Mouse (Mus musculus): Measurements from ENCODE around the gene Rpl13.

Rpl13 gene
- long read RNA-seq, experiment 1, transcript Rpl13-201 (6 exons, 780 nt): major isoform, 869 of 919 reads
- long read RNA-seq, experiment 1, partial matches to known transcripts: 32 of 919 reads
- long read RNA-seq, experiment 1, other reads (novel, unspliced or antisense): 17 of 919 reads
- long read RNA-seq, experiment 2, transcript Rpl13-201 (6 exons, 780 nt): major isoform, 711 of 773 reads
- long read RNA-seq, experiment 2, partial matches to known transcripts: 43 of 773 reads
- long read RNA-seq, experiment 2, other reads (novel, unspliced or antisense): 17 of 773 reads

GRCm38 (mm10) chr8:123101735-123102685 lies at the start of gene Rpl13:
Rpl13 (plus strand) TSS chr8:123102350.
- intact Hi-C loops (cut with DNase I): loop anchor here (5.0 kb wide), 1 partner anchor 195 kb away; no protein-coding TSS in a partner anchor

GRCm38 (mm10) chr8:123062721-123063120 lies 39.4 kb upstream of the Rpl13 start, which contains the start of gene Spg7:
Spg7 (plus strand) TSS chr8:123062942.
- intact Hi-C loops (cut with DNase I): no loop called here

- intact Hi-C loops (cut with DNase I): loop anchor here (2.0 kb wide), 1 partner anchor 157 kb away; no protein-coding TSS in a partner anchor
Measured at GRCm38 (mm10) chr8:123064072-123064471, 38.1 kb upstream of the Rpl13 start.

- intact Hi-C loops (cut with DNase I): loop anchor here (2.0 kb wide), 1 partner anchor 158 kb away; no protein-coding TSS in a partner anchor
Measured at GRCm38 (mm10) chr8:123064809-123065213, 37.3 kb upstream of the Rpl13 start.

- intact Hi-C loops (cut with DNase I): loop anchor here (2.0 kb wide), 1 partner anchor 159 kb away; no protein-coding TSS in a partner anchor
Measured at GRCm38 (mm10) chr8:123065214-123066100, 36.7 kb upstream of the Rpl13 start.

DNA sequence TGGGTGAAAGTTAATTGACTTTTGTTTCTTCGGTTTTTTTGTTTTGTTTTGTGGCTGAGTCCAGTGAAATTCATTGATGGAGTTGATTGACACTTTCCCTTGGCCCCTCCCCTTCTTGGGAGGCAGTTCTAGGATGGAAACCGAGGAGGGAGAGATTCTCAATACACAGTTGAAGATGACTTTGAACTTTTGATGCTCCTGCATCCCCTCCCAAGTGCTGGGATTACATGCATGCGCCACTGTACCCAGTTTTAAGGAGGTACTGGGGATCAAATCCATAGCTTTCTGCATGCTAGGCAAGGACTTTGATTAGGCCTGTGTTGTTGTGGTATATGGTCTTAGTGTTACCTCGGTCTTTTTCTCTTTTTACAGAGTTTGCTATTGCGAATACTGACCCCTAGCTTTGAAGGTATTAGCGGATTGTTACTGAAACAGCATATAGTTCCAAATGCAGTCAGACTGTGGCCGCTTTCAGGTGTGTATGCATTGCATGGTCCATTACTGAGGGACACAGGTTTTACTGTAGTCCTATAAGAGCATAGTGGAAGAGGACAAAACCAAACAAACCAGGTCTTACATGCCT lies 36.0 kb upstream of the Rpl13 start:
- intact Hi-C loops (cut with DNase I): no loop called here

- intact Hi-C loops (cut with DNase I): no loop called here
Measured at GRCm38 (mm10) chr8:123071176-123071575, 31.0 kb upstream of the Rpl13 start.

GRCm38 (mm10) chr8:123077213-123077612 lies 24.9 kb upstream of the Rpl13 start:
- intact Hi-C loops (cut with DNase I): no loop called here

DNA sequence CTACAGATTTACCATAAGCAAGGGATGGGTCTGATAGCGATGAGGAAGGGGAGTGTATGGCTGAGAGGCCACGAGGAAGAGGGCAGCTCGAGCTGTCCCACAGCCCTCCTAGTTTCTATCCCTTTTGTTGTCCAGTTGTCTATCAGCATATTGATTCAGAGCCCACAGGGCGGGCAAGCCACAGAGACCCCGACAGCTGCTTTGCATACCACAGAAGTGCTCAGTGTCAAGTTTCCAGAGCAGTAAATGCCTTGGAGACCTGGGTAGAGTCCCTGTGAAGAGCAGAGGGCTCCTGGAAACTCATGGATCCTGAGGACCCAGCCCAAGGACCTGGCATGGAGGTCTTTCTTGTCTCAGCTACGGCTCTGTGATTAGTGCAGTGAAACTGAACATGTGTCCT lies 19.2 kb upstream of the Rpl13 start:
- intact Hi-C loops (cut with DNase I): no loop called here

- intact Hi-C loops (cut with DNase I): no loop called here
Measured at GRCm38 (mm10) chr8:123083610-123084009, 18.5 kb upstream of the Rpl13 start.

DNA sequence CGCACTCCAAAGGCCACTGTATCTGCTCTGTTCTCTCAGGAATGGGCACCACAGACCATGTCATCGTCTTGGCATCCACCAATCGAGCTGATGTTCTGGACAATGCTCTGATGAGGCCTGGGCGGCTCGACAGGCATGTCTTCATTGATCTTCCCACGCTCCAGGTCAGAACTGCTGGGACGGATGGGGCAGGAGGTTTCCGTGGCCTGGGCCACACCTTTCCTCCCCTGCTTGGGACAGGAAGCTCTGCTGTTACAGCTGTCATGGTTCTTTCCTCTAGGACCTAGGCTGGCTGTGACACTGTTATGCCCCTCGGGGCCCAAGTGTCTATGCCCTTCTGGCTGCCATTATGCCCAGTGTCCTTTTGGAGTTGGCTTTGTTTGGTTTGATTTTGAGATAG lies 14.9 kb upstream of the Rpl13 start:
- intact Hi-C loops (cut with DNase I): no loop called here

DNA sequence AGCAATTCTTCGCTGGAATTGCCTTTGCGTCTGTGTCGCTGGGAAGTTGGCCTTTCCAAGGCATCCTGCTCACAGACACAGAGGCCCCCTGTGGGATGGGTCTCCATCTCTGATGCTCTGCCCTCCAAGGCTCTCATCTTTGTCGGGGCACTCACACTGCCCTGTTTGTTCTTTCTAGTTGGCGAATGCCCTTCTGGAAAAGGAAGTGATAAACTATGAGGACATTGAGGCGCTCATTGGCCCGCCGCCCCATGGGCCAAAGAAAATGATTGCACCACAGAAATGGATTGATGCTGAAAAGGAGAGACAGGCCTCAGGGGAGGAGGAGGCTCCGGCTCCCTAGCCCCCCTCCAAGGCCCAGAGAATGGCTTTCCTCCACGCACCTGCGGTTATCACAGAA lies 4.9 kb upstream of the Rpl13 start:
- intact Hi-C loops (cut with DNase I): no loop called here

DNA sequence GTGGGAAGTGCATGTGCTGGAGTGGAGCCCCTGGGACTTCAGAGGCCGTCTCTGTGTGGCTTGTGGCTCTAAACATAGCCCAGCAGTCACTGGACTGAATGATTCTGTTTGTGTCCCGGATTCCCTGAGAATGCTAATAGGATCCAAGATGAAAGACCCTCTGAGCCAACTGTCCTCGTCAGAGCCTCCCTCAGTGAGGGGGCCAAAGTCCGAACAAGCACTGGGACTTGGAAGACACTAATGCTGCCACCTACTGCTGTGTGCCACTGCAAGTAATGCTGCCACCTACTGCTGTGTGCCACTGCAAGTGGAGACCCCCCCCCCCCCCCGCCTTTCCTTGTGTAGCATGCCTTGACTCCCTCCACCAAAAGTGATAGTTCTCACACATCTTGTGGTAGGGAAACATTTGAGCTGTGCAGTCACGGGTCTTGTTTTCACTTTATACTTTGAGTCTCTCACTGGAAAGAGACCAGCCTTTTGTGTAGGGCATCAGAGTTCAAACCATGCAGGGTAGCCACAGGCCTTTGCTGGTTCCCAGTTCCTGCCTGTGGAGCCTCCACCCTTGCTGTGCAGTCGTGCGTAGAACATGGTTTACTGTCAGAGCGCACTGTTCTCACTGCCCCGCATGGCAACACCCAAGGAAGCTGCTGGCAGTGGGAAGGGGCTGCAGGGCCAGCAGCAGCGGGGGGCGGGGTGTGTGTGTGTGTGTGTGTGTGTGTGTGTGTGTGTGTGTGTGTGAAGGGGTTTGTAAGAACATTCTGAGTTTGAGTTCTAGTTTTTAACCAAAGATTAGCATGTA lies 4.2 kb upstream of the Rpl13 start:
- intact Hi-C loops (cut with DNase I): no loop called here

DNA sequence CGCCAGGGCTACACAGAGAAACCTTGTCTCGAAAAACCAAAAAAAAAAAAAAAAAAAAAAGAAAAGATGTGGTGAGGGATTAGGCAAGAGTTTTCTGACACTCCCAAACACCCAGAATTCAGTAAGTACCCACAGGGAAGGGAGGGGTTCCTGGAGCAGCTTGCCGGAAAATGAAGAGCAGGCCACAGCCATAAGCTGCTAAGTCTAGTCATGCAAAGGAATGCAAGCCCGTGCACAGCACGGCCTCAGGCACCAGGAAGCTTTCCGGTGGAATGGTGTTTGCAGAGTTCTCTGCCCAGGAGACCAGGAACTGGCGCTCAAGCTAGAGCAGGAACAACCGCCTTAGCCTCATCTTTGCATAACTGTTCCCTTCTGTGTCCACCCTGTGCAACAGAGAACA lies 1.9 kb upstream of the Rpl13 start:
- intact Hi-C loops (cut with DNase I): loop anchor here (5.0 kb wide), 1 partner anchor 193 kb away; no protein-coding TSS in a partner anchor

DNA sequence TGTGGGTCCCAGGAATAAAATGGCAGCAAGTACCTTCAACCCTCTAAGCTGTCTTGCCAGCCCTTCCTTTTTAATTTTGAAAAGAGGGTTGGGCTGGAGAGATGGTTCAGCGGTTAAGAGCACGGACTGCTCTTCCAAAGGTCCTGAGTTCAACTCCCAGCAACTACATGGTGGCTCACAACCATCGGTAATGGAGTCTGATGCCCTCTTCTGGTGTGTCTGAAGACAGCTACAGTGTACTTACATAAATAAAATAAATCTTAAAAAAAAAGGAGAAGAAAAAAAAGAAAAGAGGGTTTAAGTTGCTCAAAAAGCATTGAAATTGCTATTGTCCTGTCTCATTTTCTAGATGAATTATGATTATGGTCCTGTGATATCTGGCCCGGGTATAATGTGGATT lies 906 bp upstream of the Rpl13 start:
- intact Hi-C loops (cut with DNase I): loop anchor here (5.0 kb wide), 1 partner anchor 194 kb away; no protein-coding TSS in a partner anchor

DNA sequence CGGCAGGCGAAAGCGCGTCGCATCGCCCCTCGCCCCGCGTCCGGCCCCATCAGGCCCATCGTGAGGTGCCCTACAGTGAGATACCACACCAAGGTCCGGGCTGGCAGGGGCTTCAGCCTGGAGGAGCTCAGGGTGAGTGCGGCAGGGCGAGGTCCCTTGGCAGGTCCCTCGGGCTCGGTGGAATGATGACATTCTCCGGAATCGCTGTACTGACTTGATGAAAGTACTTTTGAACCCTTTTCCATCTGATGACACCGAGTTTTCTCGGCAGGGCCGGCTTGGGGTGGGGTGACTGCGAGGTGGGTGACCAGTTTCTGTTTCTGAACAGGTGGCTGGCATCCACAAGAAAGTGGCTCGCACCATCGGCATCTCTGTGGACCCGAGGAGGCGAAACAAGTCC lies 705 bp downstream of the Rpl13 start:
- intact Hi-C loops (cut with DNase I): loop anchor here (5.0 kb wide), 1 partner anchor 196 kb away; no protein-coding TSS in a partner anchor

GRCm38 (mm10) chr8:123103285-123103684 lies 1.1 kb downstream of the Rpl13 start:
- intact Hi-C loops (cut with DNase I): loop anchor here (5.0 kb wide), 1 partner anchor 196 kb away; no protein-coding TSS in a partner anchor

DNA sequence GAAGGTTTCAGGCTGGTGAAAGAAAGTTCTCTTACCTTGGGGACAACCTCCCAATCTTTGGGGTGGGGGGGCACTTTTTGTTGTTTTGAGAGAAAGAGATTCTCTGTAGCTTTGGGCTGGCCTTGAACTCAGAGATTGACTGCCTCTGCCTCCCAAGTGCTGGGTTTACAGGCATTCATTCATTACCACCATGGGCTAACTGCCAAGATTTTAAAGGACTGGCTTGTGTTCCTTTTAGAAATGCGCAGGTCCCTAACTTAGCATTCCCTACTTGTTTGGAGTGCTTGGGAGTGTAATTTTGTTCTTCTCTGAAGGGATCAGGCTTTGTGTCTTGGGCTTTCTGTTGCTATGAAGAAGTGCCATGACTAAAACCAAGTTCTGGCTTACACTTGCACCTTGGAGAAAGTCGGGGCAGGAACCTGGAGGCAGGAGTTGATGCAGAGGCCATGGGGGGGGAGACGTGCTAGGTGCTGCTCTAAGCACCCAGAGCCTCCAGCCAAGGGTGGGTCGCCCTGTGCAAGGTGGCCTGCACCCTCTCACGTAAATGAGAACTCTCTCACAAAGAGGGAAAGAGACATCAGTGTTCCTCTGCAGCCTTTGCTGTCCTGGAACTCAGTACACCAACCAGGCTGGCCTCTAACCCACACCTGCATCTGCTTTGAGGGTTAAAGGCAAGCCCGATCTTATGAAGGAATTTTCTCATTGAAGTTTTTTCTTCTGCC lies 2.1 kb downstream of the Rpl13 start:
- intact Hi-C loops (cut with DNase I): loop anchor here (5.0 kb wide), 1 partner anchor 197 kb away; no protein-coding TSS in a partner anchor

Measured in adrenal gland (tissue).